Mouse (Mus musculus): ENCODE measurements around the gene Pnmal1. TPM values are rescaled to one million over a fixed set of nuclear protein-coding genes. Genes with fewer than 3 reads are reported as not detected.

Pnmal1 gene
- polyA plus RNA-seq, 1 experiment from 2014 or later: 0.46 TPM

DNA sequence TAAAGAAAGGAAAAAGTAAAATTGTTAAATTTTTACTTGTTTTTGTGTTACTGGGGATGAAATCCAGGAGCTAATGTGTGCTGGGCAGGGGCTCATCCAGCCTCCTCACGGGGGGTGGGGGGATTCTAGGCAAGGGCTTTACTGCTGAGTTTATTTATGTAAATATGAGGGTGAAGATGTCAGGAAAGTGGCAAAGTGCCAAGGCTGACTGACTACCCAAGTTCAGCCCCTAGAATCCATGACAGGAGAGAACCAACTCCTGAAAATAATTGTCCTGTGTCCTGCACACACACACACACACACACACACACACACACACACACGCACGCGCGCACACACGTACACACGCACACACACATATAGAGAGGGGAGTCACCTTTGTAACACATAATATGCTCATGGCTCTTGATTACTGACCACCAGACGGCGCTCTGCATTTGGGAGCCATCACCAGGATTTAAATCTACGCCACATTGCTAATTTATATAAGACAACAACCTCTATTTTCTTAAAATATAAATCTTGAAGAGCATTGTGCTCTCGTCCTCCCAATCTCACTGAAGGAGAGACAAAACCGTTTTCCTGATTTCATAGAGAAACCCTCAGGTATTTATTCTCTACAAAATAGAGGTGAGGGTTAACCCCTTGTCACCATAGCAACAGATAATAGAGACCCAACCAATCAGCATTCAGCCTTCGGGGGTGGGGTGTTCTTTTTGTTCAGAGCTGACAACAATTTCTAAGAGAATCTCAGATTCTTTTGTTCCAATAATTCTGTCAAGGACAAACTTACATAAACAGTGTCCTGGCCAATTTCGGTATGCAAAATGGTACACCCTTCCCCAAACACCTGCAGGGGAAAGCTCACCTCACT, 26.5 kb upstream of the Pnmal1 start:
- Histone ChIP-seq H3K9me3 (replicated peaks; ENCODE audit: control insufficient read depth, low read length) (no peaks in the 10 kb centered on the region; the same call in 1 of the 2 replicates), H3K9ac (ENCODE audit: low read depth, low read length) (no peak overlapping the region), H3K27ac (ENCODE audit: low read depth, low read length) (no peak overlapping the region), H3K4me1 (ENCODE audit: control insufficient read depth, insufficient read depth, low read length) (no peaks in the 10 kb centered on the region), H3K27me3 (ENCODE audit: control insufficient read depth, insufficient read depth, low read length) (no peaks in the 10 kb centered on the region), H3K36me3 (ENCODE audit: control insufficient read depth, insufficient read depth, low read length) (no peaks in the 10 kb centered on the region; the same call in 1 of the 2 replicates), H3K4me2 (no peak overlapping the region), H3K4me3 (ENCODE audit: low read depth, low read length) (no peak overlapping the region)
- WGBS (ENCODE audit: insufficient replicate concordance): 38% methylated on average over 14 of the region's 14 CpGs
- no peak for ATAC-seq (replicated peaks; ENCODE audit: insufficient number of reproducible peaks, low FRiP score, low TSS enrichment)

GRCm38 (mm10) chr7:16937312-16937711, 22.2 kb upstream of the Pnmal1 start:
- no peak overlapping the region for H3K4me3 ChIP-seq (ENCODE audit: low read depth, low read length)
- peaks cover 7% of the 10 kb centered on the region for H3K4me1 ChIP-seq (ENCODE audit: control insufficient read depth, insufficient read depth, low read length)
- H3K9me3 ChIP-seq (replicated peaks; ENCODE audit: control insufficient read depth, low read length): no peaks in the 10 kb centered on the region; the same call in 1 of the 2 replicates
- WGBS (ENCODE audit: insufficient replicate concordance): 43% methylated on average over 4 of the region's 4 CpGs
- H3K27me3 ChIP-seq (ENCODE audit: control insufficient read depth, insufficient read depth, low read length): no peaks in the 10 kb centered on the region
- no peaks in the 10 kb centered on the region; the same call in 1 of the 2 replicates for H3K36me3 ChIP-seq (ENCODE audit: control insufficient read depth, insufficient read depth, low read length)
- H3K27ac ChIP-seq (ENCODE audit: low read depth, low read length): no peak overlapping the region
- no peak for ATAC-seq (replicated peaks; ENCODE audit: insufficient number of reproducible peaks, low FRiP score, low TSS enrichment)
- no peak overlapping the region for H3K4me2 ChIP-seq
- H3K9ac ChIP-seq (ENCODE audit: low read depth, low read length): no peak overlapping the region

- Histone ChIP-seq H3K4me2 (no peak overlapping the region), H3K27me3 (ENCODE audit: control insufficient read depth, insufficient read depth, low read length) (no peaks in the 10 kb centered on the region), H3K4me1 (ENCODE audit: control insufficient read depth, insufficient read depth, low read length) (peaks cover 7% of the 10 kb centered on the region), H3K27ac (ENCODE audit: low read depth, low read length) (no peak overlapping the region), H3K9ac (ENCODE audit: low read depth, low read length) (no peak overlapping the region), H3K9me3 (replicated peaks; ENCODE audit: control insufficient read depth, low read length) (no peaks in the 10 kb centered on the region; the same call in 1 of the 2 replicates), H3K36me3 (ENCODE audit: control insufficient read depth, insufficient read depth, low read length) (no peaks in the 10 kb centered on the region; the same call in 1 of the 2 replicates), H3K4me3 (ENCODE audit: low read depth, low read length) (no peak overlapping the region)
- no peak for ATAC-seq (replicated peaks; ENCODE audit: insufficient number of reproducible peaks, low FRiP score, low TSS enrichment)
- 69% methylated on average over 17 of the region's 17 CpGs for WGBS (ENCODE audit: insufficient replicate concordance)
These were observed 21.2 kb upstream of the Pnmal1 start for GRCm38 (mm10) chr7:16938117-16938791.

GRCm38 (mm10) chr7:16940292-16940691, 19.2 kb upstream of the Pnmal1 start:
- ATAC-seq (replicated peaks; ENCODE audit: insufficient number of reproducible peaks, low FRiP score, low TSS enrichment): no peak
- no peak overlapping the region for H3K4me2 ChIP-seq
- H3K4me1 ChIP-seq (ENCODE audit: control insufficient read depth, insufficient read depth, low read length): peaks cover 12% of the 10 kb centered on the region
- H3K36me3 ChIP-seq (ENCODE audit: control insufficient read depth, insufficient read depth, low read length): no peaks in the 10 kb centered on the region; the same call in 1 of the 2 replicates
- H3K9me3 ChIP-seq (replicated peaks; ENCODE audit: control insufficient read depth, low read length): no peaks in the 10 kb centered on the region; the same call in 1 of the 2 replicates
- peaks cover 5% of the 10 kb centered on the region for H3K27me3 ChIP-seq (ENCODE audit: control insufficient read depth, insufficient read depth, low read length)
- H3K4me3 ChIP-seq (ENCODE audit: low read depth, low read length): no peak overlapping the region
- 29% methylated on average over 7 of the region's 7 CpGs for WGBS (ENCODE audit: insufficient replicate concordance)
- H3K27ac ChIP-seq (ENCODE audit: low read depth, low read length): peak overlapping the region; percentile 46; the same call in 1 of the 2 replicates
- no peak overlapping the region for H3K9ac ChIP-seq (ENCODE audit: low read depth, low read length)

DNA sequence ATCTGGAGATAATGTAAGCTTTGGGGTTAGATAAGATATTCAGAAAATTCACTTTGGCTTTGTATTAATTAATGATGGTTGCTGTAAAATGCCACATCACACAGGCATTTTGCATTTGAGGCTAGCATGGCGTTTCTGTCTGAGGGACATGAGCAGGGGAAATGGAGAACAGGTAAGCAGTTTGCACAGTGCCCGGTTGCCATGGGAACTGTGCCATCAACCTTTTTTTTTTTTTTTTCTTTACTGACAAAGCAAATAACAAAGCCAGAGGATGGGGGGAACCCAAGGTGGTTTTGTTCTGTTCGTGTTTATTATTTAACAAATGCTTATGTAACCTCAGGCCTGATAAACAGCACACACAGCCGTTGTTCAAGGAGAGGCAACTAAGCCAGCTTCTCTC, 16.6 kb upstream of the Pnmal1 start:
- Histone ChIP-seq H3K27ac (ENCODE audit: low read depth, low read length) (no peak overlapping the region), H3K4me3 (ENCODE audit: low read depth, low read length) (no peak overlapping the region), H3K27me3 (ENCODE audit: control insufficient read depth, insufficient read depth, low read length) (peaks cover 31% of the 10 kb centered on the region), H3K36me3 (ENCODE audit: control insufficient read depth, insufficient read depth, low read length) (no peaks in the 10 kb centered on the region), H3K9me3 (replicated peaks; ENCODE audit: control insufficient read depth, low read length) (no peaks in the 10 kb centered on the region), H3K4me2 (no peak overlapping the region), H3K4me1 (ENCODE audit: control insufficient read depth, insufficient read depth, low read length) (peaks cover 29% of the 10 kb centered on the region), H3K9ac (ENCODE audit: low read depth, low read length) (no peak overlapping the region)
- no peak for ATAC-seq (replicated peaks; ENCODE audit: insufficient number of reproducible peaks, low FRiP score, low TSS enrichment)
- 63% methylated on average over 4 of the region's 4 CpGs for WGBS (ENCODE audit: insufficient replicate concordance)

GRCm38 (mm10) chr7:16944061-16944807, 15.2 kb upstream of the Pnmal1 start, which contains the start of gene Pnmal2:
Gene Pnmal2, plus strand, starts transcription at chr7:16944682.
- peak within 1 kb of the TSS; percentile 77 for H3K9ac ChIP-seq (ENCODE audit: low read depth, low read length)
- H3K4me1 ChIP-seq (ENCODE audit: control insufficient read depth, insufficient read depth, low read length): peaks cover 35% of the 10 kb centered on the region
- H3K27me3 ChIP-seq (ENCODE audit: control insufficient read depth, insufficient read depth, low read length): peaks cover 45% of the 10 kb centered on the region
- H3K4me3 ChIP-seq (ENCODE audit: low read depth, low read length): peak within 1 kb of the TSS; percentile 65
- no peaks in the 10 kb centered on the region for H3K36me3 ChIP-seq (ENCODE audit: control insufficient read depth, insufficient read depth, low read length)
- 16% methylated on average over 36 of the region's 36 CpGs for WGBS (ENCODE audit: insufficient replicate concordance)
- no peaks in the 10 kb centered on the region for H3K9me3 ChIP-seq (replicated peaks; ENCODE audit: control insufficient read depth, low read length)
- peak; percentile 72 for ATAC-seq (replicated peaks; ENCODE audit: insufficient number of reproducible peaks, low FRiP score, low TSS enrichment)
- H3K4me2 ChIP-seq: peak within 1 kb of the TSS; percentile 94
- no peak within 1 kb of the TSS for H3K27ac ChIP-seq (ENCODE audit: low read depth, low read length)

DNA sequence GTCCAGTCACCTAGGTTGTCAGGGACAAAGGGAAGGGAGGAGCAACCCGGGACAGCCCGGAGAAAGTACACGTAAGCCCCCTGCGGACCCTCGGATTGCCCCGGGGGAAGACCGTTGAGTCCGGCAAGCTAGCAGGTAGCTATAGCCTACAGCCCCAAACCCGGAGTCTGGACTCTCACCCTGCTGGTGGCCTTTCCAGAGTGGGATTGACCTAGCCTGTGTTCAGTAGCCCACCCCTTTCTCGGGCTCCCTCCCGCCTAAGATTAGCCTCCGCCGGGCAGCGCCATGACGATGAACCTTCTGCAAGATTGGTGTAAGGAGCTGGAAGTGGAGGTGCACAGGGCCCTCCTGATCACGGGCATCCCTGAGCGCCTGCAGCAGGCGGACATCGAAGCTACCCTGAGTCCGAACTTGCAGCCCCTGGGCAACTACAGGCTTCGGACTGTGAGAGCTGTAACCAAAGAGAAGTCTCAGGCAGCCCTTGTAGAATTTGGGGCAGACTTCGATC, 14.6 kb upstream of the Pnmal1 start:
- peak overlapping the region; percentile 94 for H3K4me2 ChIP-seq
- under 1% methylated on average over 22 of the region's 22 CpGs for WGBS (ENCODE audit: insufficient replicate concordance)
- peak overlapping the region; percentile 65 for H3K4me3 ChIP-seq (ENCODE audit: low read depth, low read length)
- H3K9ac ChIP-seq (ENCODE audit: low read depth, low read length): peak overlapping the region; percentile 77
- H3K9me3 ChIP-seq (replicated peaks; ENCODE audit: control insufficient read depth, low read length): no peaks in the 10 kb centered on the region
- ATAC-seq (replicated peaks; ENCODE audit: insufficient number of reproducible peaks, low FRiP score, low TSS enrichment): no peak; the same call in 1 of the 2 replicates
- peaks cover 51% of the 10 kb centered on the region for H3K27me3 ChIP-seq (ENCODE audit: control insufficient read depth, insufficient read depth, low read length)
- no peaks in the 10 kb centered on the region for H3K36me3 ChIP-seq (ENCODE audit: control insufficient read depth, insufficient read depth, low read length)
- H3K27ac ChIP-seq (ENCODE audit: low read depth, low read length): no peak overlapping the region
- H3K4me1 ChIP-seq (ENCODE audit: control insufficient read depth, insufficient read depth, low read length): peaks cover 37% of the 10 kb centered on the region

DNA sequence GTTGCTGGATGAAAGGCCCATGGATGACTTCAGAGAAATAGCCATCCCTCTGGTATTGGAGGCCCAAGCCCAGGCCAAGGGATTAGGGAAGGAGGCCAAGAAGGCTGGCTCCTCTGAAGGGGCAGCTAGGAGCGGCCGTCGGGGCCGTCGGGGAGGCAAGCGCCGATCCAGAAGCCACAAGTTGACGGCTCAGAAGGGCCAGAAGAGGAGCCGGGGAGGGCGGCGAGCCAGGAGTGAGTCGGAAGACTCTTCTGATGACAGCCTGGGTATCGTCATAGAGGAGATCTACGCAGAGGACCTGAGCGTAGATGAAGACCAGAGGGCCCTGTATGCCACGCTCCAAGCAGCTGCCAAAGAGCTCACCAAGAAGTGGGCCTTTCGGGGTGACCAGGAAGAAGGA, 14.1 kb upstream of the Pnmal1 start:
- H3K4me2 ChIP-seq: peak overlapping the region; percentile 94
- 7% methylated on average over 17 of the region's 17 CpGs for WGBS (ENCODE audit: insufficient replicate concordance)
- peaks cover 32% of the 10 kb centered on the region for H3K4me1 ChIP-seq (ENCODE audit: control insufficient read depth, insufficient read depth, low read length)
- H3K4me3 ChIP-seq (ENCODE audit: low read depth, low read length): peak overlapping the region; percentile 65; the same call in 1 of the 2 replicates
- no peaks in the 10 kb centered on the region for H3K9me3 ChIP-seq (replicated peaks; ENCODE audit: control insufficient read depth, low read length)
- no peak for ATAC-seq (replicated peaks; ENCODE audit: insufficient number of reproducible peaks, low FRiP score, low TSS enrichment)
- peaks cover 51% of the 10 kb centered on the region for H3K27me3 ChIP-seq (ENCODE audit: control insufficient read depth, insufficient read depth, low read length)
- no peak overlapping the region for H3K9ac ChIP-seq (ENCODE audit: low read depth, low read length)
- no peak overlapping the region for H3K27ac ChIP-seq (ENCODE audit: low read depth, low read length)
- no peaks in the 10 kb centered on the region for H3K36me3 ChIP-seq (ENCODE audit: control insufficient read depth, insufficient read depth, low read length)

All from heart, embryonic 11.5 days (tissue).